Mouse (Mus musculus) ES-Bruce4 (cell line): Measurements from ENCODE around the gene Uvrag. TPM values are rescaled to one million over a fixed set of nuclear protein-coding genes. Genes with fewer than 3 reads are reported as not detected.

Experiments used
- H3K27ac ChIP-seq: 2 replicates; pipeline ENCODE4 v1.5.1; 2012; ENCODE audit warnings: low read length, inconsistent platforms; ENCODE audit not compliant: insufficient read depth
- H3K27me3 ChIP-seq: 2 replicates; pipeline ENCODE4 v1.6.1; 2012; ENCODE audit warnings: mild to moderate bottlenecking, low read length, inconsistent platforms; ENCODE audit not compliant: control insufficient read depth, poor library complexity, insufficient read depth, severe bottlenecking
- H3K36me3 ChIP-seq: 2 replicates; pipeline ENCODE4 v1.6.1; 2012; ENCODE audit warnings: inconsistent platforms, mild to moderate bottlenecking, low read length, moderate library complexity; ENCODE audit not compliant: control insufficient read depth, poor library complexity, insufficient read depth, severe bottlenecking
- H3K4me1 ChIP-seq: one replicate; pipeline ENCODE4 v1.8.1; 2011; ENCODE audit warnings: low read length; ENCODE audit not compliant: control insufficient read depth, insufficient read depth
- H3K4me3 ChIP-seq: 2 replicates; pipeline ENCODE4 v1.5.1; 2011; ENCODE audit warnings: low read depth, mild to moderate bottlenecking, low read length
- H3K9ac ChIP-seq: 2 replicates; pipeline ENCODE4 v1.6.1; 2012; ENCODE audit warnings: low read depth, mild to moderate bottlenecking, inconsistent platforms; ENCODE audit not compliant: poor library complexity, severe bottlenecking
- H3K9me3 ChIP-seq: replicated peaks from 2 replicates; pipeline ENCODE4 v1.6.1; 2012; ENCODE audit warnings: mild to moderate bottlenecking, low read length, inconsistent platforms; ENCODE audit not compliant: control insufficient read depth, poor library complexity, insufficient read depth, severe bottlenecking
- CTCF ChIP-seq: IDR thresholded peaks from one replicate; pipeline ENCODE4 v1.8.1; 2011; ENCODE audit warnings: low read depth, low read length
- EP300 ChIP-seq: IDR thresholded peaks from 2 replicates; pipeline ENCODE4 v1.6.1; 2011; ENCODE audit warnings: low read depth, low read length; ENCODE audit not compliant: insufficient read depth
- POLR2A ChIP-seq: IDR thresholded peaks from one replicate; pipeline ENCODE4 v1.8.1; 2011; ENCODE audit warnings: low read length; ENCODE audit not compliant: insufficient read depth
- polyA plus RNA-seq: library from polyadenylated mRNA; stranded (reverse); fragments of >200 nt; gene quantifications from 2 replicates; pipeline ENCODE4 v1.2.4, GENCODE M21; 2011; ENCODE audit warnings: low read depth; ENCODE audit not compliant: missing spikeins, insufficient read depth, insufficient read length

Uvrag gene
- polyA plus RNA-seq, 1 experiment: 16.9 TPM

DNA sequence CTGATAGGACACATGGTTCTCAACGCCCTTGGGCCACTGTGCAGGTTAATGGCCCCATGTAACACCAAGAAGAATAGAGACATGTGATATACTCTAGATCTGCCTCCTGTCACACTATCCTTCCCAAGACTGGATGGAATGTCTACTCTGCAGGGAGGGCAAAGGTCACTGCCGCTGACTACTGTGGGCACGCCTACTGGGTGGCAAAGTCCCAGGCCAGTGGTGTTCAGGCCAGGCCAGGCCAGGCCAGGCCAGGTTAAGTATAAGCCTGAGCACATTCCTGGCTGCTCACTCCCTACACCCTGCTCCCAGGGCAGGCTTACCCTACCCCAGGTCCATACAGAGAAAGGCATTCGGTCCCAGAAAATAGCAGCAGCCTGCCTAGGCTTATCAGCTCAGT is 20.6 kb upstream of the Uvrag start:
- Histone ChIP-seq H3K4me3 (no peak overlapping the region), H3K27ac (no peak overlapping the region), H3K9ac (no peak overlapping the region), H3K9me3 (no peaks in the 10 kb centered on the region), H3K4me1 (no peaks in the 10 kb centered on the region), H3K36me3 (no peaks in the 10 kb centered on the region), H3K27me3 (no peaks in the 10 kb centered on the region)
- TF ChIP-seq EP300 (no peak), POLR2A (no peak), CTCF (no peak)

DNA sequence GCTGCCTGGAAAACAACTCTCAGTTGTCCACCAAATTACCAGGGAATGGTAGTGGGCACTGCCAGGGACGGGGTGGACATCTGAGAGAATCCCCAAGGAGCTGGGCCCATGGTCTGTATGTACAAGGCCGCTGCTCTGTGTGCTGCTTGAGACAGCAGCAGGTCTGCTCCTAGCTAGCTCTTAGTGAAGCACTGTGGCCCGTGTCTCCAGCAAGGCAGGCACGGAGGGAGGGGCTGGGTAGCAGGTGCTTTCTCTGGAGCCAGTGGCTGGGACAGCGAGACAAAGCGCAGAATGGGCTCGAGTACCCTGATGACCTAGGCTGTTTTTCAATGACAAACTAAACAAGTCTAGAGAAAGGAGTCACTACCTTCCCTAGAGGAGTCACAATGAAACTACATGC is 20.1 kb upstream of the Uvrag start:
- Histone ChIP-seq H3K9me3 (no peaks in the 10 kb centered on the region), H3K27ac (no peak overlapping the region), H3K4me1 (no peaks in the 10 kb centered on the region), H3K9ac (no peak overlapping the region), H3K27me3 (no peaks in the 10 kb centered on the region), H3K4me3 (no peak overlapping the region), H3K36me3 (no peaks in the 10 kb centered on the region)
- no peak for TF ChIP-seq EP300
- TF ChIP-seq CTCF: no peak
- TF ChIP-seq POLR2A: no peak

DNA sequence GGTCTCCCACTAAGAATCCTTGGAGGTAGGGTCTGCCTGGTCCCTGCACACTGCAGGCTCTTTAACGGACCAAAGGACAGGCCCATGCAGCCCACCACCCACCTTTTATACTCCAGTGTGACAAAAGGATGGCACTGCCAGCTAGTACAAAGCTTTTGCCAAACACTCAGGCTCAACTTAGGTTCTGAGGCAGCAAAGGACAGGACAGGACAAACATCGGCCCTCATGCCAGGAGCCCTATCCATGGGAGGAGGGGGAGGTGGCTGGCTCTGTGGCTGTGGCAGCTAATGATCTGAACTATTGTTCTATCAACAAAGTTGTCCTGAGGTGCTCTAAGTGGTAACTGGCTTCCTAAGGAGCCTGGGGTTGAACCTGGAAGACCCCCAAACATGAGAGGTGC is 18.5 kb upstream of the Uvrag start:
- TF ChIP-seq EP300 (no peak), POLR2A (no peak), CTCF (no peak)
- Histone ChIP-seq H3K4me1 (no peaks in the 10 kb centered on the region), H3K27me3 (no peaks in the 10 kb centered on the region), H3K4me3 (no peak overlapping the region), H3K27ac (no peak overlapping the region), H3K9ac (no peak overlapping the region), H3K36me3 (no peaks in the 10 kb centered on the region), H3K9me3 (no peaks in the 10 kb centered on the region)

DNA sequence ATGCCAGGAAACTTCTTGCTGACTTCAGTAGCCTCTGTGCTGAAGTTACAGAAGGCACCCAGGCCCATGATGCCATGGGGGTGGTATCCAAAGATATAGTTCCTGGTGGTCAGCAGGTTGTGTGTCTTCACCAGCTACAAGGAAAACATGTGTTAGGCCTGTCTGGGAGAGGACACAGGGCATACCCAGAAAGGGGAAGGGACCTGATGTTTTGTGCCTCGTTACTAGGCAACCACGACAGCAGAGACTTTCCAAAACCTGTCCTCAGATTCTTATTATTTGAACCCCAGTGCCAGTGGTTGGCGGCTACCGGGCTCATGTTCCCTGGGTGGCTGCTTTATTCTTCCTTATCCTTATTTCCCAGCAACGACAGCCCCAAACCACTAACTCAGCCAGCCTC is 18.0 kb upstream of the Uvrag start:
- no peak for TF ChIP-seq CTCF
- no peak for TF ChIP-seq POLR2A
- TF ChIP-seq EP300: no peak
- H3K4me3 ChIP-seq: no peak overlapping the region
- no peaks in the 10 kb centered on the region for H3K36me3 ChIP-seq
- no peaks in the 10 kb centered on the region for H3K9me3 ChIP-seq
- no peak overlapping the region for H3K27ac ChIP-seq
- no peaks in the 10 kb centered on the region for H3K4me1 ChIP-seq
- no peaks in the 10 kb centered on the region for H3K27me3 ChIP-seq
- H3K9ac ChIP-seq: no peak overlapping the region

DNA sequence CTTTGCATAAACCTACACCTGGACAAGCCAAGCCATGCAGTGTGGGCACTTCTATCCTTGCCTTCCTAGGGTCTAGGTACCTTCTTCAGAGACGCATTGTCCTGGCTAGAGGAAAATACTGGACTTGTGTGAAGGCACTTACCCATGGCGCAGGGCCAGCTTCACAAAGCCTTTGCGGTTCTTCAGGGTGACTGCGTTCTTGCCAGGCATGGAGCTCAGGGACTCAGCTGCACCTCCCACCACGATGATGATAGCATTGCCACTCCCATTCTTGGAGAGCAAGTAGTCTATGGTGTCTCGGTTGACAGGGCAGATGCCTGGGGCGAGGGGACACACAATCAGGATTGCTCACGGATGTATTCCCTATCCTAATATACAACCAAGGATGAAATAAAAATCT is 17.1 kb upstream of the Uvrag start:
- Histone ChIP-seq H3K9me3 (no peaks in the 10 kb centered on the region), H3K9ac (no peak overlapping the region), H3K4me3 (no peak overlapping the region), H3K27ac (no peak overlapping the region), H3K27me3 (no peaks in the 10 kb centered on the region), H3K4me1 (no peaks in the 10 kb centered on the region), H3K36me3 (no peaks in the 10 kb centered on the region)
- TF ChIP-seq POLR2A (no peak), CTCF (no peak), EP300 (no peak)

DNA sequence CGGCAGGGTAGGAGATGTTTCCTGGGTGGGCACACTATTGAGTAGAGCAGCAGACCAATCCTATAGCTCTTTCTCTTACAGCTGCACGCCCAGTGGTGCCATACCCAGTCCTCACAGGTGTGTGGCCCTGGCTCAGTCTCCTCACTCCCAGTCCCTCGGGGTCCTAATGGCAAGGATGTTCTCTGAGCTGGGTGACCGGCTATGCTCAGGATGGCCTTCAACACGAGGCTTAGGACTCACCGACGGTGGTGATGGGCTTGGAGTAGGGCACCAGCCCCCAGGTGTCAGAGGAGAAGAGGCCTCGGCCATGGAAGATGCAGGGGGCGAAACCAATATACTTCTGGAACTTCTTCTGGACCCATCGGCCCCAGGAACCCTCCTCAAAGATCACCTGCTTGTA is 15.8 kb upstream of the Uvrag start:
- no peak overlapping the region for H3K4me3 ChIP-seq
- H3K4me1 ChIP-seq: no peaks in the 10 kb centered on the region
- no peak overlapping the region for H3K27ac ChIP-seq
- H3K9me3 ChIP-seq: no peaks in the 10 kb centered on the region
- no peak overlapping the region for H3K9ac ChIP-seq
- no peaks in the 10 kb centered on the region for H3K27me3 ChIP-seq
- H3K36me3 ChIP-seq: no peaks in the 10 kb centered on the region
- no peak for TF ChIP-seq EP300
- TF ChIP-seq POLR2A: no peak
- TF ChIP-seq CTCF: no peak
